Mouse (Mus musculus) embryonic facial prominence, embryonic 12.5 days (tissue): ENCODE data around the gene Notum. TPM values are rescaled to one million over a fixed set of nuclear protein-coding genes. Genes with fewer than 3 reads are reported as not detected.
A peak's percentile ranks its signal among the peaks of the same experiment; 100 is the strongest.

Source experiments
- ATAC-seq: fragments of 200-750 bp; cut with Nextera tagmentation; 2 replicates; pipeline ENCODE4 v1.8.0; 2017; ENCODE audit not compliant: insufficient number of reproducible peaks, insufficient read depth, low FRiP score, low TSS enrichment
- H3K27ac ChIP-seq: fragments of 300-500 bp; sonication (generic); 2 replicates; pipeline ENCODE4 v1.5.1; 2016; ENCODE audit warnings: mild to moderate bottlenecking
- H3K27me3 ChIP-seq: fragments of 300-500 bp; sonication (generic); 2 replicates; pipeline ENCODE4 v1.6.1; 2016; ENCODE audit warnings: mild to moderate bottlenecking, moderate library complexity
- H3K36me3 ChIP-seq: fragments of 300-500 bp; sonication (generic); 2 replicates; pipeline ENCODE4 v1.6.1; 2016; ENCODE audit warnings: mild to moderate bottlenecking
- H3K4me1 ChIP-seq: fragments of 300-500 bp; sonication (generic); 2 replicates; pipeline ENCODE4 v1.6.1; 2016
- H3K4me2 ChIP-seq: fragments of 300-500 bp; sonication (generic); replicated peaks from 2 replicates; pipeline ENCODE4 v1.6.1; 2016; ENCODE audit warnings: mild to moderate bottlenecking, moderate library complexity
- H3K4me3 ChIP-seq: fragments of 300-500 bp; sonication (generic); 2 replicates; pipeline ENCODE4 v1.5.1; 2016; ENCODE audit warnings: mild to moderate bottlenecking
- H3K9ac ChIP-seq: fragments of 300-500 bp; sonication (generic); 2 replicates; pipeline ENCODE4 v1.6.1; 2016; ENCODE audit warnings: mild to moderate bottlenecking, moderate library complexity
- H3K9me3 ChIP-seq: fragments of 300-500 bp; sonication (generic); 2 replicates; pipeline ENCODE4 v1.6.1; 2016; ENCODE audit warnings: mild to moderate bottlenecking, moderate library complexity
- WGBS: fragments of 180-500 bp; shearing (Covaris S2); methylation state at CpG from one replicate; pipeline ENCODE4 v1.1.7; 2016; 5-methylcytosine and 5-hydroxymethylcytosine counted together
- microRNA-seq: library from miRNA; unstranded; fragments of <30 nt; microRNA quantifications from one replicate; pipeline ENCODE4, GENCODE M21; 2017
- polyA plus RNA-seq: library from polyadenylated mRNA; unstranded; fragments of >200 nt; fragmentation: Nextera tagmentation; extraction: Ambion mirVana; gene quantifications from 2 replicates; pipeline ENCODE4 v1.2.1, GENCODE M21; 2016

Notum gene
- polyA plus RNA-seq, 1 experiment from 2014 or later: 6.3 TPM

DNA sequence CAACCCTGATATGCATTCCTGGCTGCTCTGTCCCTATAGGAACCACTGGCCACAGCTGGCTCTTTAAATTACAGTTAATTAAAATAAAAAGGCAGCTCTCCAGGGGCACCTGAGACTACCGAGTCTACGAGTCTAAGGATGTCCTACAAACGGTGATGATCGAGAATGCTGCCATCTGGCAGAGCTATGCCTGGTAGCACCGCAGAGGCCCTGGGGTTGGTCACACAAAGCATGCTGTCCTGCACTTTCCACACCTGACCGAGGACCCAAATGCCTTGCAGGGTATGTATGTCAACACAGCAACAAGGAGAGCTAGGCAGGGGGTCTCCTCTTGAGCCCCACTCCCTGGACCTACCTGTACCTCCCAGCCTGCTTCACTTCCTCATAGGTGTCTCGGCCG lies 47.0 kb downstream of the Notum start:
- Histone ChIP-seq H3K9me3 (no peaks in the 10 kb centered on the region), H3K27me3 (peaks cover 9% of the 10 kb centered on the region), H3K4me3 (no peak overlapping the region), H3K9ac (no peak overlapping the region), H3K27ac (no peak overlapping the region), H3K4me1 (peaks cover 14% of the 10 kb centered on the region), H3K4me2 (no peak overlapping the region), H3K36me3 (peaks cover 66% of the 10 kb centered on the region)
- 85% methylated on average over 8 of the region's 8 CpGs for WGBS
- no peak for ATAC-seq

DNA sequence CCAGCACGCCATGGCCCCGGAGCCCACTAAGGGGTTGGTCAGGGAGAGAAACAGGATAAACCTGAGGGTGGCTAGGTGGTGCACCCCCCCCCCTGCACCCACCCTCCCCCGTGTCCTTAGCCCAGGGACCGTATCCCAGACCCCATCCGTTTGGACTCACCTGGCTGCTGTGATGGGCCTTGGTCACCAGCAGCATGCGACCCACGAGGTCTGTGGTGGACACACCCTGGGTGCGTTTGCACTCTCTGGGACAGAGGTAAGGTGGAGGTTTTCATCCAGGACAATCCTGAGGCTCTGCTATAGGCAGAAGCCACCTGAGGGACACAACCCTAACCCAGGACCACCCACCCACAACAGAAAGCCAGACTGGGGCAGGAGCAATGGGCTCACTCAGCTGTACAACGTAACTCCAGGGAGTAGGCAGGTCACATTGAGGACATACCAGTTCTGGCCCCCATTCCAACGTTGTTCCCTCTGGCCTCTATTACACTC lies 47.4 kb downstream of the Notum start:
- Histone ChIP-seq H3K36me3 (peaks cover 61% of the 10 kb centered on the region), H3K4me1 (peaks cover 18% of the 10 kb centered on the region), H3K27me3 (peaks cover 13% of the 10 kb centered on the region), H3K27ac (no peak overlapping the region), H3K9ac (no peak overlapping the region), H3K4me3 (no peak overlapping the region), H3K4me2 (no peak overlapping the region), H3K9me3 (no peaks in the 10 kb centered on the region)
- no peak for ATAC-seq
- WGBS: 94% methylated on average over 10 of the region's 10 CpGs

DNA sequence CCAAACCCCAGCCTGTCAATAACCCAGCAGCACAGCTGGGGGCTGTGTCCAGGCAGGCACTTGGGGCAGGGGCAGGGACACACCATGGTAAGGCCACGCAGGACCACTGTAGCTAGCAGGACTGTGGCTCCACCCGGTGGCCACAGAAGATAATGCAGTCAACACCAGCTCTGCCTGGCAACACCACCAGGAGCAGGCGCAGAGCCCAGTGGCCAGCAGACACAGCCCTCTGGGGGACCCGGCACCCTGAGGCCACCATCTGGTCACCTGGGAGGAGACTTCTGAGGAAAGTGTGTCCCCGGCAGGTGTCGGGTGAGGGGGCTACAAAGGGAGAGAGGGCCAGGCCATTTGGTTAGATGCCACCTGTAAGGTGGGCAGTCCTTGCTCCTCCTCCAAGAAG lies 48.2 kb downstream of the Notum start:
- Histone ChIP-seq H3K9ac (no peak overlapping the region), H3K36me3 (peaks cover 56% of the 10 kb centered on the region), H3K9me3 (no peaks in the 10 kb centered on the region), H3K27me3 (peaks cover 17% of the 10 kb centered on the region), H3K27ac (no peak overlapping the region), H3K4me3 (no peak overlapping the region), H3K4me2 (no peak overlapping the region), H3K4me1 (peaks cover 26% of the 10 kb centered on the region)
- WGBS: 49% methylated on average over 6 of the region's 6 CpGs
- no peak for ATAC-seq

DNA sequence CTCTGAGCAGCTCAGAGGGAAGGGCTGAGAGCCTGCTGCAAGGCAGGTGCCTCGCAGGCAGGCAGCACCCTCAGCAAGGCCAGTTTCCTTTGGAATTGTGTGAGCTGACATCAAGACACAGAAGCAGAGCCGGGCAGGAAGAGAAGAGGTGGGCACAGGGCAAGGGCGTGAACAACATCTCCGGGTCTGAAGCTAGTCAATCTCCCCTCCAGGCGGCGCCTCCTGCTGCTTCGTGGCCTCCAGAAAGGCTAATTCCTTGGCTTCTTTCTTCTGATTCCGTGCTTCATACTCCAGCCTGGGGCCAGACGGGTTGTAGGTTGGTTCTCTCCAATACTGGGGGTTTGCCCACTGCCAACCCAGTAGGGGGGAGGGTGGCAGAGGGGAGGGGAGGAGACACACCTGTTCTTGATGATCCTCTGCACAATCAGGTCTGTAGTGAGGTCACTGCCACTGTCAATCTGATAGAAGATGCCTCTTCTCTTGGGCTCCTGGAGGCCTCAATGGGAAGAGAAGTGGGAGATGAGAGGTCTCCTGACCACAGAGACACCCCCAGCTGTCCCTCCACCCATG lies 50.4 kb downstream of the Notum start:
- Histone ChIP-seq H3K36me3 (peaks cover 61% of the 10 kb centered on the region), H3K4me2 (no peak overlapping the region), H3K4me1 (peaks cover 19% of the 10 kb centered on the region), H3K4me3 (no peak overlapping the region), H3K9ac (no peak overlapping the region), H3K9me3 (no peaks in the 10 kb centered on the region), H3K27ac (no peak overlapping the region), H3K27me3 (peaks cover 17% of the 10 kb centered on the region)
- no peak for ATAC-seq
- WGBS: 84% methylated on average over 9 of the region's 9 CpGs

DNA sequence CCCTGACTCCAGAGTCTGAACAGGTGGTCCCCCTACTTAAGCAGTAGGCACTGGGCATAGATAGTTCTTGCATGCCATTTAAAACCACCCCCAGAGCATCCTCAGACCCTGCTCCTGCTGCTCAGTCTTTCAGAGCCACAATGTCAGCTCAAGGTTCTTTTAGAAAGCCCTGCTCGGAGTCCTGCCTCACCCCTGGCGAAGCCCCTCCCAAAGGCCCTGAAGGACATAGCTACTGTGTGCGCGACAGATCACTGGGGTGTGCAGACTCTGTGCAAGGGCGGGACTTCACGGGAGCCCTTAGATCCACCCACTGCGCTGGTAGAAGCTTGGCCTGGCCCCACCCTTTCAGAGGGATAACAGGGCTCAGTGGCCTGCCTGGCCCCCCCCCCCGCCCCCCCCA lies 51.7 kb downstream of the Notum start:
- Histone ChIP-seq H3K9me3 (no peaks in the 10 kb centered on the region), H3K9ac (no peak overlapping the region), H3K4me2 (peak overlapping the region; percentile 56; the same call in 1 of the 2 replicates), H3K4me3 (0 out of 2 replicates have a peak overlapping the region, but pooled peaks have one; percentile 27), H3K27ac (0 out of 2 replicates have a peak overlapping the region, but pooled peaks have one; percentile 5), H3K4me1 (peaks cover 19% of the 10 kb centered on the region), H3K27me3 (peaks cover 17% of the 10 kb centered on the region), H3K36me3 (peaks cover 65% of the 10 kb centered on the region)
- no peak for ATAC-seq
- WGBS: 46% methylated on average over 7 of the region's 8 CpGs

DNA sequence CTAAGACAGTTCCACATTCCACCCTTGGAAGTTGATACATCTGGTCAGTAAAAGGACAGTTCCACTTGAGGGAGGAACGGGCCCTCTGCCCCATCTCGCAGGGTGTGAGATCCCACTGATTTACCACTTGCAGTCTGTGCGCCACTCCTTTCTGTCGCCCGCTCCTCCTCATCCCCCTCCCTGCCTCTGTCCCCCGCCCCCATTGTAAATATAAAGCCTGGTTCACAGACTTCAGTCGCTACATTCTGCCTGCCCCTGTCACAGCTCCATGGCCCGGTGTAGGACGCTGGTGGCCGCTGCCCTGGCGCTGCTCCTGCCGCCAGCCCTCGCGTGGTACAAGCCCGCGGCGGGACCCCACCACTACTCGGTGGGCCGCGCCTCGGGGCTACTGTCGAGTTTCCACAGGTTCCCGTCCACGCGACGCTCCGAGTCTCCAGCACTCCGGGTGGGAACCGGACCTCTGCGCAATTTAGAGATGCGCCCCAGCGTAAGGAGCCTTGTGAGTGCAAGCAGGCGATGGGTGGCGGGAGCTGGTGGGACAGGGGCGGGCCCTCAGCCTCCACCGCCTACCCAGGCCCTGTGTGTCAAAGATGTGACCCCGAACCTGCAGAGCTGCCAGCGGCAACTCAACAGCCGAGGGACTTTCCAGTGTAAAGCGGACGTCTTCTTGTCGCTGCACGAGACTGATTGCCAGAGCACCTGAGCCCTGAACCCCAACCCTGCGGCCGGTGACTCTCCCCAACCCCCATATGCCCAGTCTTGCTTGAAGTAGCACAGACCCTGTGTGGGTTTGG lies 52.5 kb downstream of the Notum start, which contains the start of gene Npb:
TSS of gene Npb (plus strand) at position 237 of the 794 bp plus-strand sequence.
- Histone ChIP-seq H3K4me1 (peaks cover 19% of the 10 kb centered on the region), H3K27ac (0 out of 2 replicates have a peak within 1 kb of the TSS, but pooled peaks have one; percentile 23), H3K4me3 (peak within 1 kb of the TSS; percentile 27), H3K4me2 (peak within 1 kb of the TSS; percentile 56), H3K36me3 (peaks cover 65% of the 10 kb centered on the region), H3K9ac (peak within 1 kb of the TSS; percentile 43; the same call in 1 of the 2 replicates), H3K27me3 (peaks cover 17% of the 10 kb centered on the region), H3K9me3 (no peaks in the 10 kb centered on the region)
- ATAC-seq: no peak
- 7% methylated on average over 45 of the region's 45 CpGs for WGBS

DNA sequence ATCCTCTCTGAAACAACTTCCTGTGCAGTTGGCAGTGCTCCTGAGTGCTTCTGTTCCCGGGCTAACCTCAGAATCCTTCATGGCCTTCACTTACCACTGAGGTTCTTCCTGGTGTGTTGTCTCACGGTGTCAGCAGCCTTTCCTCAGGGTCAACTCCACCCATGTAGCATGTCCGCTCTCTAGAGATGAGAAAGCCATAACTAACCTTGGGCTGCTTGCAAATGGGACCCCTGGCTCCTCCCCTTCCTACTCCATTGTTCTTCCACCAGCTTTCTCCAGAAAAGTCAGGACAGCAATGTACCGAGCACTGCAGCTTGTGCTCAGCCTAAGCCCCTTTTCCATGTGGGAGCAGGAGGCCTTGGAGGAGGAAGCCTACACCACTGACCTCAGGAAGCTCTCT lies 54.2 kb downstream of the Notum start:
- Histone ChIP-seq H3K27ac (no peak overlapping the region), H3K9ac (no peak overlapping the region), H3K36me3 (peaks cover 63% of the 10 kb centered on the region), H3K9me3 (no peaks in the 10 kb centered on the region), H3K4me2 (no peak overlapping the region), H3K27me3 (peaks cover 17% of the 10 kb centered on the region), H3K4me3 (no peak overlapping the region), H3K4me1 (peaks cover 19% of the 10 kb centered on the region)
- ATAC-seq: no peak
- 74% methylated on average over 4 of the region's 4 CpGs for WGBS

DNA sequence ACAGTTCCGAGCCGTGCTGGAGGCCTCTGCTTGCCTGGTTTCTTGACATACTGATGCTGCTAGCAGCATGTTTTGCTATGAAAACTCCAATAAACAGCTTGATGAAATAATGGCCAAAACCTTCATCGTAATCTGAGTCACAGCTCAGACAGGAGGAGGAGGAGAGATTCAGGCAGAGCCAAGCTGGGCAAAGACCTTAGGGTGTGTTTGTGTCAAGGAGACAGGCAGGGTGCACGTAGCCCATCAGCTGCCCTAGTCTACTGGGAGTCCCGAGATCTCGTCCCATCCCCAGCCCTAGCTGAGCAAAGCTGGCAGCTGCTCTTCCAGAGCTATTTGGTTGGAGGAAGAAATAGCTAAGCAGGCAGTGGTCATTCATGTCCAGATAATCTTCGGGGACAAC lies 55.3 kb downstream of the Notum start:
- no peak overlapping the region for H3K4me2 ChIP-seq
- H3K9ac ChIP-seq: no peak overlapping the region
- peaks cover 57% of the 10 kb centered on the region for H3K36me3 ChIP-seq
- 88% methylated on average over 7 of the region's 7 CpGs for WGBS
- no peak overlapping the region for H3K4me3 ChIP-seq
- H3K27me3 ChIP-seq: peaks cover 17% of the 10 kb centered on the region
- H3K9me3 ChIP-seq: no peaks in the 10 kb centered on the region
- H3K27ac ChIP-seq: no peak overlapping the region
- ATAC-seq: no peak
- peaks cover 19% of the 10 kb centered on the region for H3K4me1 ChIP-seq

Small RNAs within 50 kb of the gene (microRNA-seq; reads per million reads assigned to microRNA genes)
- gene Mir6936: 1.8 reads per million, percentile 3 among the genes with 10 or more reads in this experiment

Other genes with a start within 250 kb of the Notum start
- 48.8 and 52.9 TPM in 2 replicates for gene Nploc4, start 223.5 kb downstream of the Notum start, polyA plus RNA-seq
- gene Tspan10, start 218.5 kb downstream of the Notum start, polyA plus RNA-seq: 2.1 and 3.6 TPM in 2 replicates
- 0.28 TPM in 1 of 2 replicates, not detected in the other for gene Pde6g, start 207.7 kb downstream of the Notum start, polyA plus RNA-seq
- 11.2 and 12.0 TPM in 2 replicates for gene Oxld1, start 203.1 kb downstream of the Notum start, polyA plus RNA-seq
- 41.8 and 42.2 TPM in 2 replicates for gene Ccdc137, start 203.1 kb downstream of the Notum start, polyA plus RNA-seq
- 62.9 and 64.2 TPM in 2 replicates for gene Arl16, start 193.6 kb downstream of the Notum start, polyA plus RNA-seq
- 126 and 128 TPM in 2 replicates for gene Mrpl12, start 176.6 kb downstream of the Notum start, polyA plus RNA-seq
- 52.6 and 57.4 TPM in 2 replicates for gene Slc25a10, start 169.3 kb downstream of the Notum start, polyA plus RNA-seq
- 1.7 and 2.1 TPM in 2 replicates for gene Gcgr, start 130.5 kb downstream of the Notum start, polyA plus RNA-seq
- gene Mcrip1, start 111.4 kb downstream of the Notum start, polyA plus RNA-seq: 234 and 242 TPM in 2 replicates
- gene Ppp1r27, start 110.0 kb downstream of the Notum start, polyA plus RNA-seq: 0.36 TPM in 1 of 2 replicates, not detected in the other
- gene P4hb, start 87.9 kb downstream of the Notum start, polyA plus RNA-seq: 622 and 637 TPM in 2 replicates
- gene Arhgdia, start 79.6 kb downstream of the Notum start, polyA plus RNA-seq: 561 and 568 TPM in 2 replicates
- 683 and 688 TPM in 2 replicates for gene Alyref, start 62.8 kb downstream of the Notum start, polyA plus RNA-seq
- 191 and 198 TPM in 2 replicates for gene Anapc11, start 62.8 kb downstream of the Notum start, polyA plus RNA-seq
- gene Npb, start 52.7 kb downstream of the Notum start, polyA plus RNA-seq: 0.99 TPM in 1 of 2 replicates, not detected in the other
- 143 and 147 TPM in 2 replicates for gene Pcyt2, start 43.2 kb downstream of the Notum start, polyA plus RNA-seq
- gene Sirt7, start 35.9 kb downstream of the Notum start, polyA plus RNA-seq: 29.7 and 30.4 TPM in 2 replicates
- 33.6 and 34.8 TPM in 2 replicates for gene Mafg, start 27.6 kb downstream of the Notum start, polyA plus RNA-seq
- gene Pycr1, start 17.4 kb downstream of the Notum start, polyA plus RNA-seq: 25.3 and 26.5 TPM in 2 replicates
- 0.47 TPM in 1 of 2 replicates, not detected in the other for gene Myadml2, start 13.0 kb downstream of the Notum start, polyA plus RNA-seq
- gene Aspscr1, start 11.8 kb upstream of the Notum start, polyA plus RNA-seq: 131 and 139 TPM in 2 replicates
- 131 TPM in 2 replicates for gene Cenpx, start 52.6 kb upstream of the Notum start, polyA plus RNA-seq
- 77.5 and 83.7 TPM in 2 replicates for gene Lrrc45, start 52.8 kb upstream of the Notum start, polyA plus RNA-seq
- gene Rac3, start 60.3 kb upstream of the Notum start, polyA plus RNA-seq: 59.7 and 62.8 TPM in 2 replicates
- gene Dcxr, start 66.1 kb upstream of the Notum start, polyA plus RNA-seq: 11.5 and 12.3 TPM in 2 replicates
- gene Cbr2, start 70.9 kb upstream of the Notum start, polyA plus RNA-seq: 5.9 and 6.1 TPM in 2 replicates
- gene Hmga1b, start 101.6 kb upstream of the Notum start, polyA plus RNA-seq: 4.2 and 5.8 TPM in 2 replicates
- 47.0 and 47.2 TPM in 2 replicates for gene Rfng, start 123.0 kb upstream of the Notum start, polyA plus RNA-seq
- gene Gps1, start 123.1 kb upstream of the Notum start, polyA plus RNA-seq: 243 and 245 TPM in 2 replicates
- 66.1 and 70.5 TPM in 2 replicates for gene Dus1l, start 135.2 kb upstream of the Notum start, polyA plus RNA-seq
- gene Fasn, start 163.4 kb upstream of the Notum start, polyA plus RNA-seq: 74.2 and 77.0 TPM in 2 replicates